Mouse (Mus musculus) embryonic facial prominence, embryonic 13.5 days (tissue): ENCODE data around the gene Plscr3. TPM values are rescaled to one million over a fixed set of nuclear protein-coding genes. Genes with fewer than 3 reads are reported as not detected.

Source experiments
- ATAC-seq: fragments of 200-750 bp; cut with Nextera tagmentation; 2 replicates; pipeline ENCODE4 v1.8.0; 2017; ENCODE audit warnings: low read depth; ENCODE audit not compliant: insufficient number of reproducible peaks, insufficient read depth, low FRiP score, low TSS enrichment
- H3K27ac ChIP-seq: fragments of 300-500 bp; sonication (generic); 2 replicates; pipeline ENCODE4 v1.5.1; 2015; ENCODE audit warnings: moderate library complexity, mild to moderate bottlenecking, inconsistent platforms
- H3K27me3 ChIP-seq: fragments of 300-500 bp; sonication (generic); 2 replicates; pipeline ENCODE4 v1.6.1; 2015; ENCODE audit warnings: mild to moderate bottlenecking, inconsistent platforms
- H3K36me3 ChIP-seq: fragments of 300-500 bp; sonication (generic); 2 replicates; pipeline ENCODE4 v1.6.1; 2015; ENCODE audit warnings: mild to moderate bottlenecking, inconsistent platforms
- H3K4me1 ChIP-seq: fragments of 300-500 bp; sonication (generic); 2 replicates; pipeline ENCODE4 v1.6.1; 2015; ENCODE audit warnings: inconsistent platforms
- H3K4me2 ChIP-seq: fragments of 300-500 bp; sonication (generic); 2 replicates; pipeline ENCODE4 v1.6.1; 2015; ENCODE audit warnings: moderate library complexity, mild to moderate bottlenecking, inconsistent platforms
- H3K4me3 ChIP-seq: fragments of 300-500 bp; sonication (generic); 2 replicates; pipeline ENCODE4 v1.5.1; 2015; ENCODE audit warnings: mild to moderate bottlenecking, inconsistent platforms
- H3K9ac ChIP-seq: fragments of 300-500 bp; sonication (generic); 2 replicates; pipeline ENCODE4 v1.6.1; 2015; ENCODE audit warnings: mild to moderate bottlenecking, inconsistent platforms
- H3K9me3 ChIP-seq: fragments of 300-500 bp; sonication (generic); 2 replicates; pipeline ENCODE4 v1.6.1; 2016; ENCODE audit warnings: inconsistent platforms
- WGBS: fragments of 180-500 bp; shearing (Covaris S2); methylation state at CpG from one replicate; pipeline ENCODE4 v1.1.7; 2015; ENCODE audit warnings: mixed read lengths; 5-methylcytosine and 5-hydroxymethylcytosine counted together
- polyA plus RNA-seq: library from polyadenylated mRNA; unstranded; fragments of >200 nt; fragmentation: Nextera tagmentation; extraction: Ambion mirVana; gene quantifications from 2 replicates; pipeline ENCODE4 v1.2.1, GENCODE M21; 2015

Plscr3 gene
- polyA plus RNA-seq = 145 and 154 TPM in 2 replicates

GRCm38 (mm10) chr11:69846198-69846680 lies at the start of gene Plscr3:
Plscr3 (plus strand) TSS chr11:69846376.
- peaks cover 37% of the 10 kb centered on the region for H3K36me3 ChIP-seq

GRCm38 (mm10) chr11:69797924-69798323 lies 48.3 kb upstream of the Plscr3 start:
- 70% methylated on average over 7 of the region's 7 CpGs for WGBS
- Histone ChIP-seq H3K27me3 (peaks cover 70% of the 10 kb centered on the region), H3K9me3 (no peaks in the 10 kb centered on the region), H3K36me3 (no peaks in the 10 kb centered on the region; the same call in 1 of the 2 replicates), H3K4me2 (no peak overlapping the region), H3K4me3 (no peak overlapping the region), H3K27ac (no peak overlapping the region), H3K9ac (no peak overlapping the region), H3K4me1 (peaks cover 47% of the 10 kb centered on the region)
- ATAC-seq = no peak

More at GRCm38 (mm10) chr11:69846198-69846680, at the start of gene Plscr3:
- peak within 1 kb of the TSS; percentile 96 for H3K27ac ChIP-seq
- WGBS = under 1% methylated on average over 29 of the region's 38 CpGs
- no peaks in the 10 kb centered on the region for H3K27me3 ChIP-seq
- H3K9ac ChIP-seq = peak within 1 kb of the TSS; percentile 90
- H3K9me3 ChIP-seq = no peaks in the 10 kb centered on the region
- peaks cover 35% of the 10 kb centered on the region for H3K4me1 ChIP-seq
- H3K4me2 ChIP-seq = peak within 1 kb of the TSS; percentile 94
- ATAC-seq = peak; percentile 88
- peak within 1 kb of the TSS; percentile 76 for H3K4me3 ChIP-seq

GRCm38 (mm10) chr11:69799394-69800137 lies 46.6 kb upstream of the Plscr3 start:
- ATAC-seq = no peak
- Histone ChIP-seq H3K36me3 (no peaks in the 10 kb centered on the region; the same call in 1 of the 2 replicates), H3K4me3 (peak overlapping the region; percentile 56), H3K9me3 (no peaks in the 10 kb centered on the region), H3K4me2 (peak overlapping the region; percentile 98), H3K4me1 (peaks cover 63% of the 10 kb centered on the region), H3K27me3 (peaks cover 62% of the 10 kb centered on the region), H3K27ac (peak overlapping the region; percentile 40), H3K9ac (0 out of 2 replicates have a peak overlapping the region, but pooled peaks have one; percentile 8)
- WGBS = 21% methylated on average over 12 of the region's 12 CpGs

GRCm38 (mm10) chr11:69800138-69800391 lies 46.1 kb upstream of the Plscr3 start:
- peaks cover 68% of the 10 kb centered on the region for H3K4me1 ChIP-seq
- peak overlapping the region; percentile 79 for H3K9ac ChIP-seq
- no peaks in the 10 kb centered on the region for H3K9me3 ChIP-seq
- no peak overlapping the region for H3K27ac ChIP-seq
- peak overlapping the region; percentile 98 for H3K4me2 ChIP-seq
- H3K4me3 ChIP-seq = peak overlapping the region; percentile 56
- ATAC-seq = no peak
- peaks cover 63% of the 10 kb centered on the region for H3K27me3 ChIP-seq
- H3K36me3 ChIP-seq = no peaks in the 10 kb centered on the region; the same call in 1 of the 2 replicates
- 1% methylated on average over 11 of the region's 11 CpGs for WGBS

- peak overlapping the region; percentile 75 for H3K27ac ChIP-seq
- H3K9ac ChIP-seq = peak overlapping the region; percentile 79
- H3K4me1 ChIP-seq = peaks cover 71% of the 10 kb centered on the region
- no peaks in the 10 kb centered on the region for H3K9me3 ChIP-seq
- no peaks in the 10 kb centered on the region; the same call in 1 of the 2 replicates for H3K36me3 ChIP-seq
- peaks cover 63% of the 10 kb centered on the region for H3K27me3 ChIP-seq
- WGBS = under 1% methylated on average over 36 of the region's 36 CpGs
- peak overlapping the region; percentile 56 for H3K4me3 ChIP-seq
- ATAC-seq = peak; percentile 57
- H3K4me2 ChIP-seq = peak overlapping the region; percentile 98
Measured at GRCm38 (mm10) chr11:69800392-69801197, 45.6 kb upstream of the Plscr3 start.

GRCm38 (mm10) chr11:69801379-69801977 lies 44.7 kb upstream of the Plscr3 start, which contains the start of gene Fgf11:
Fgf11 (minus strand) TSS chr11:69801857.
- Histone ChIP-seq H3K4me2 (peak within 1 kb of the TSS; percentile 98), H3K9ac (peak within 1 kb of the TSS; percentile 79), H3K4me3 (peak within 1 kb of the TSS; percentile 56), H3K27me3 (peaks cover 63% of the 10 kb centered on the region), H3K9me3 (peaks cover 2% of the 10 kb centered on the region; the same call in 1 of the 2 replicates), H3K27ac (peak within 1 kb of the TSS; percentile 75), H3K4me1 (peaks cover 66% of the 10 kb centered on the region), H3K36me3 (no peaks in the 10 kb centered on the region; the same call in 1 of the 2 replicates)
- ATAC-seq = no peak
- 2% methylated on average over 33 of the region's 33 CpGs for WGBS

- peak; percentile 23 for ATAC-seq
- peak overlapping the region; percentile 56 for H3K4me3 ChIP-seq
- H3K4me1 ChIP-seq = peaks cover 66% of the 10 kb centered on the region
- peak overlapping the region; percentile 74 for H3K9ac ChIP-seq
- H3K9me3 ChIP-seq = peaks cover 3% of the 10 kb centered on the region; the same call in 1 of the 2 replicates
- H3K36me3 ChIP-seq = no peaks in the 10 kb centered on the region; the same call in 1 of the 2 replicates
- peaks cover 53% of the 10 kb centered on the region for H3K27me3 ChIP-seq
- H3K27ac ChIP-seq = peak overlapping the region; percentile 68
- H3K4me2 ChIP-seq = peak overlapping the region; percentile 98
- WGBS = under 1% methylated on average over 33 of the region's 33 CpGs
Measured at GRCm38 (mm10) chr11:69802648-69803105, 43.5 kb upstream of the Plscr3 start.

- H3K4me2 ChIP-seq = peak overlapping the region; percentile 98
- H3K27me3 ChIP-seq = peaks cover 46% of the 10 kb centered on the region
- 2% methylated on average over 12 of the region's 12 CpGs for WGBS
- H3K4me3 ChIP-seq = peak overlapping the region; percentile 56
- H3K36me3 ChIP-seq = no peaks in the 10 kb centered on the region; the same call in 1 of the 2 replicates
- peaks cover 3% of the 10 kb centered on the region; the same call in 1 of the 2 replicates for H3K9me3 ChIP-seq
- H3K27ac ChIP-seq = 0 out of 2 replicates have a peak overlapping the region, but pooled peaks have one; percentile 39
- peak overlapping the region; percentile 74 for H3K9ac ChIP-seq
- H3K4me1 ChIP-seq = peaks cover 66% of the 10 kb centered on the region
- no peak for ATAC-seq
Measured at GRCm38 (mm10) chr11:69803328-69803727, 42.8 kb upstream of the Plscr3 start.

- Histone ChIP-seq H3K4me3 (peak overlapping the region; percentile 56), H3K4me2 (peak overlapping the region; percentile 98), H3K4me1 (peaks cover 65% of the 10 kb centered on the region), H3K27ac (0 out of 2 replicates have a peak overlapping the region, but pooled peaks have one; percentile 39), H3K9me3 (peaks cover 3% of the 10 kb centered on the region; the same call in 1 of the 2 replicates), H3K36me3 (no peaks in the 10 kb centered on the region), H3K27me3 (peaks cover 44% of the 10 kb centered on the region), H3K9ac (peak overlapping the region; percentile 74)
- under 1% methylated on average over 60 of the region's 60 CpGs for WGBS
- ATAC-seq = no peak
Measured at GRCm38 (mm10) chr11:69803786-69804651, 42.2 kb upstream of the Plscr3 start.

- no peak for ATAC-seq
- Histone ChIP-seq H3K4me1 (peaks cover 59% of the 10 kb centered on the region), H3K9me3 (peaks cover 3% of the 10 kb centered on the region; the same call in 1 of the 2 replicates), H3K9ac (peak overlapping the region; percentile 49; the same call in 1 of the 2 replicates), H3K36me3 (no peaks in the 10 kb centered on the region), H3K4me2 (peak overlapping the region; percentile 98), H3K4me3 (peak overlapping the region; percentile 56), H3K27me3 (peaks cover 40% of the 10 kb centered on the region), H3K27ac (no peak overlapping the region)
- 6% methylated on average over 12 of the region's 12 CpGs for WGBS
Measured at GRCm38 (mm10) chr11:69804652-69804940, 41.6 kb upstream of the Plscr3 start.
